ENCODE assay signal across 9 mouse cellular contexts in genomic region chr16:10369468-10369934, GRCm38 (mm10). TPM values are rescaled to one million over a fixed set of nuclear protein-coding genes. Genes with fewer than 3 reads are reported as not detected.
DNase-seq lines count a peak whose midpoint lies in the region; ATAC-seq and TF ChIP-seq lines count a peak whose summit lies in the region.
"Had no signal": no experiment of that assay in that cellular context is flagged by ENCODE, and none has a peak within 500 bp of the region (broad histone marks: within the 10 kb centered on the region; RNA-seq: fewer than 3 reads in every experiment).

No protein-coding gene starts in this region.

- no peaks in the 10 kb centered on the region for H3K27me3 ChIP-seq in heart, embryonic 12.5 days (replicated peaks)
- no peaks in the 10 kb centered on the region for H3K27me3 ChIP-seq in thymus, adult 2 months (ENCODE audit: control insufficient read depth, insufficient read depth, low read length)

- 0 out of 2 replicates have a peak overlapping the region, but pooled peaks have one; percentile 6 for H3K27ac ChIP-seq in heart, embryonic 12.5 days (ENCODE audit: poor library complexity, severe bottlenecking)
- H3K27ac ChIP-seq in thymus, adult 2 months (ENCODE audit: control insufficient read depth, insufficient read depth, low read length) = no peak overlapping the region

- no peaks in the 10 kb centered on the region for H3K9me3 ChIP-seq in heart, embryonic 12.5 days (replicated peaks)
- H3K9me3 ChIP-seq: G1E had no signal

- H3K9ac ChIP-seq in heart, embryonic 12.5 days = no peak overlapping the region

- no peak for DNase-seq in heart, adult 11 months
- DNase-seq in right cerebral cortex, adult 18-20 months = peak; percentile 16
- DNase-seq in right cerebral cortex, postnatal 36 days (ENCODE audit: low spot score in 2 of 2) = no peak
- peak; percentile 41 to 60 for DNase-seq in layer of hippocampus, postnatal 10 days (ENCODE audit: low spot score in 2 of 2)
- no peak for DNase-seq in spleen, adult 12 weeks (ENCODE audit: low spot score)
- DNase-seq in thymus, adult 2 months = no peak
- no peak for DNase-seq in thymus, postnatal 10 days (ENCODE audit: low spot score in 2 of 2)

- 52% methylated on average over 3 of the region's 3 CpGs for WGBS in heart, embryonic 12.5 days
- WGBS in thymus, adult 2 months = 95% methylated on average over 3 of the region's 3 CpGs

- ATAC-seq in heart, embryonic 12.5 days (ENCODE audit: insufficient number of reproducible peaks, low FRiP score) = no peak

- H3K4me3 ChIP-seq in heart, embryonic 12.5 days = no peak overlapping the region
- H3K4me3 ChIP-seq in thymus, adult 2 months (ENCODE audit: control insufficient read depth, insufficient read depth, low read length) = no peak overlapping the region

- no peak overlapping the region for H3K4me2 ChIP-seq in heart, embryonic 12.5 days

- H3K4me1 ChIP-seq in heart, embryonic 12.5 days (replicated peaks) = peaks cover 24% of the 10 kb centered on the region
- no peaks in the 10 kb centered on the region for H3K4me1 ChIP-seq in thymus, adult 2 months (replicated peaks; ENCODE audit: control insufficient read depth, insufficient read depth, low read length)

- H3K36me3 ChIP-seq in heart, embryonic 12.5 days = no peaks in the 10 kb centered on the region
- H3K36me3 ChIP-seq in thymus, adult 2 months (ENCODE audit: control insufficient read depth, insufficient read depth, low read length) = no peaks in the 10 kb centered on the region
- H3K36me3 ChIP-seq: G1E had no signal

- no peak for TF ChIP-seq CTCF in thymus, adult 2 months (IDR thresholded peaks at IDR 0.05; ENCODE audit: borderline replicate concordance, control insufficient read depth, extremely low read depth, insufficient read depth, low read length, poor library complexity)

- TF ChIP-seq POLR2A in thymus, adult 2 months (IDR thresholded peaks at IDR 0.05; ENCODE audit: control insufficient read depth, extremely low read depth, insufficient read depth, low read length, poor library complexity) = no peak

RNA-seq across cellular contexts. Expression of gene Tekt5, which starts 25.8 kb away (rescaled TPM):
- 0.21 and 0.24 TPM in 2 replicates for polyA plus RNA-seq in heart, embryonic 12.5 days (2016; fragmentation: Nextera tagmentation; extraction: Ambion mirVana)
- total RNA-seq in layer of hippocampus, postnatal 10 days (2021) = 1 to 10 TPM; 6.2 to 8.4 TPM
- polyA plus RNA-seq in thymus, adult 2 months (2012; rRNA removed) = 1.4 and 1.7 TPM in 2 replicates

RNA-seq across cellular contexts. Expression of gene Nubp1, which starts 42.2 kb away (rescaled TPM):
- polyA plus RNA-seq in heart, embryonic 12.5 days (2016; fragmentation: Nextera tagmentation; extraction: Ambion mirVana) = 37.9 and 41.6 TPM in 2 replicates
- 10 to 100 TPM; 12.5 to 15.6 TPM for total RNA-seq in layer of hippocampus, postnatal 10 days (2021)
- polyA plus RNA-seq in thymus, adult 2 months (2012; rRNA removed) = 62.3 and 67.4 TPM in 2 replicates

RNA-seq across cellular contexts. Expression of gene Emp2, which starts 55.7 kb away (rescaled TPM):
- 24.2 and 25.4 TPM in 2 replicates for polyA plus RNA-seq in heart, embryonic 12.5 days (2016; fragmentation: Nextera tagmentation; extraction: Ambion mirVana)
- total RNA-seq in layer of hippocampus, postnatal 10 days (2021) = 10 to 100 TPM; 42.3 to 43.0 TPM
- 12.9 and 20.0 TPM in 2 replicates for polyA plus RNA-seq in thymus, adult 2 months (2012; rRNA removed)
- polyA plus RNA-seq: G1E had no signal

Comparison
In these comparisons a context has a peak if more than half of its experiments do, and no peak if none do; other contexts are left out.
1. DNase-seq: peak in right cerebral cortex, adult 18-20 months (single experiment) and layer of hippocampus, postnatal 10 days (2 of 2); none in heart, adult 11 months (single experiment), right cerebral cortex, postnatal 36 days (0 of 2), spleen, adult 12 weeks (single experiment), thymus, adult 2 months (single experiment) and thymus, postnatal 10 days (0 of 2).